Mouse (Mus musculus): ENCODE data around the gene Eif1ax.
A peak's percentile ranks its signal among the peaks of the same experiment; 100 is the strongest.
"Not testable (repeated sequence)": the region's sequence is repeated elsewhere in the genome, so short reads cannot be mapped to it uniquely, and the experiment has no call there.

Gene Eif1ax

DNA sequence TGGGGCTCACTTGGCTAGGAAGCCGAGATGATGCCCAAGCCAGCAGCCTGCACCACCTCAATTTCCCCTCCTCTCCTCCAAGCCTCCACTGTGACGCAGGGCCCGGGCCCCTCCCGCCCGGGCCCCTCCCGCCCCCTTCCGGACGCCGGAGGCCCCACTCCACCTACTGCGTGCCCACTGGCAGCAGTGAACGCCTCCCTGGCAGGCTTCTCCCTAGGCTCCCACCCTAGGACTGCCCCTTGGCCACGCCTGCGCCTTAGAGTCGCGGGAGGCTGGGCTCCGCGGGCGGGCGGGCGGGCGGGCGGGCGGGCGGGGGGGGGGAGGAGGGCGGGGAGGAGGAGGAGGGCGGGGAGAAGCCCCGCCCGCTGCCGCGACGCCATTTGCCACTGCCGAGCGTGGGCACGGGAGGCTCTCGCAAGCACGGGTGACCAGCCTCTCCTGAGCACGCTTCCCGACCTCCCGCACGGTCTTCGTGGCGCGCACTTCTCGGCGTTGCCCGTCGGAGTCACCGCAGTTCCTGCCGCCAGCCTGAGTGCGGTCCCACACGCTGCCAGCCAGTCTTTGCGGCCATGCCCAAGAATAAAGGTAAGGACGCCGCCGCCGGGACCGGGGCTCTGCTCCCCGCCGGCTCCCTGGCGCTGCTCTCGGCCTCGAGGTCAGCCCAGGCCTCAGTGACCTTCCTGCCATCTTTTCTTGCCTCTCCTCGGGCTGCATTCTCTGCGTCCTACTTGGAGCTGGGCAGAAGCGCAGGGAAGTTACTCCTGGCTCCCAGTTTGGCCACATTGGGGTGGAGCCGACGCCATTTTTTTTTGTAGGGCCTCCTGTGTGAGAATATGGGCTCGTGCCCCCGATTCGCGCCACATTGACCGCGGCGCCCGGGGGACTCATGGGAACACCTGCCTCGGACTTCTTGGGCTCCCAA lies at the start of gene Eif1ax:
Gene Eif1ax, plus strand, starts transcription at position 348 of the 922 bp plus-strand sequence.
- DNase-seq (ENCODE audit: low read depth, low spot score) = peak; percentile 88

DNA sequence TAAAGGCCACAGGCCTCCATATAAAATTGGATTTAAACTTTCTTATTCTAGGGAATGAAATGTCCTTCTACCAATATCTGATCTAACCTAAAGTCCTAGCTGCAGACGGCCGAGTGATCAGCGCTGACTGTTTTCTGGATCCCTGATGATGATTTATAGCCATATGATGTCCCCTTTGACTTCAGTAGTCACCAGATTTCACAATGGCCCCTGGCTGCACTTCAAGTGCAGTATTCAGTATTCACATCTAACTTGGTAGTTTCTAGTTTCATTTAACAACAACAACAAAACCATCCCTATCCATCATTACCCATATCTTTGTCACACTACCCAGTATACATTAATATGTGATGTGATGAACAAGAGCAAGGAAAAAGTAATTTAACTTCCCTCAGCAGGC lies 7.5 kb upstream of the Eif1ax start:
- no peak for DNase-seq (ENCODE audit: low read depth, low spot score)

DNA sequence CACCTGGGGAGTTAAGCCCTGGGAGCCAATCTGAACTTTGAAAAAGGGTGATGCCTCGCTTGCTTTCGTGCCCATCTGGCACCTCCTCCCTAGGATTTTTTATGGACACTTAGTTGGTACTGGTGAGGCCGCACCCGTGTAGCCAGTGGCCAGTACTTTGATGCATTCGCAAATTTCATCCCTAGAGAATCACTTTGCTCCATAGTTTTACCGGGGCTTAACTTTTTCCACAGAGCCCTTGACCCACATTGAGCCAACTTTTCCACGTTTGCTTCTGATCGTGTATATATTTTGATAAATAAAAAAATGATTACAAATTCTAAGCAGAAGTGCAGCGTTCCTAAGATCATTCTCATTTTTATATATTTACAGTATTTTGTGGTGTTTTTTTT lies 771 bp downstream of the Eif1ax start:
- DNase-seq (ENCODE audit: low read depth, low spot score) = no peak

DNA sequence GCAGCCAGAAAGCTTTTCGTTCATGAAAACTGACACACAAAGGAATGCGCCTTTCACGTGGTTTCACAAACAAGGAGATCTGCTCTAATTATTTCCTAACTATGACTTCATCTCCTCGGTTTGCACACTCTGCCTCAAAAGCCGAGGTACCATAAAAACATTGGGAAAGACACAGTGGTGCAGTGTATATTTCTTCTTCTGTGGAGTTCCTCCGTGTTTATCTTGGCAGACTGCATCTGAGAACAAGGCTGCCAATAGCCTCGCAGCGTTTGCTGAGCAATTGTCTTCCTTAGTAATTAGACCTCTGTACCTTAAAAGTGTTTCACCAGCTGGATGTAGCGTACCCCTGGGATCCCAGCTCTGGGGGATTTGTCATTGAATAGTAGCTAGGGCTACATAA lies 15.1 kb downstream of the Eif1ax start:
- no peak for DNase-seq (ENCODE audit: low read depth, low spot score)

DNA sequence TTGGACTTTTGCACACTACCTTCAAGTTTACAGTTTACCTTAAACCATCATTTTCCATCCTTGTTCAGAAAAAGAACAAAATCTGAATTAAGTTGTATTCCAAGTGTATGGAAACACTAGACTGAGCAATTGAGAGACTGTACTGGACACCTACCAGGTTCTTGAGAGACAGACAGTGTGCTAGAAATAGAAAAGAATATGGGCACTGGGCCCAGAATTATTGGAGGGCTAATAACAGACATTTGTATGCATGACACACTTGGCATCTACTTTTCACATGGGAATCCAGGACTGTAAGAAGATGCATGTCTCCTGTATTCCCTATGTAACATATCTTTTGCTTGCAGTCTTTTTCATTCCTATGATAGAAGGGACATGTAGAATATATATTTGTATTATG lies 17.0 kb downstream of the Eif1ax start:
- DNase-seq (ENCODE audit: low read depth, low spot score) = no peak

DNA sequence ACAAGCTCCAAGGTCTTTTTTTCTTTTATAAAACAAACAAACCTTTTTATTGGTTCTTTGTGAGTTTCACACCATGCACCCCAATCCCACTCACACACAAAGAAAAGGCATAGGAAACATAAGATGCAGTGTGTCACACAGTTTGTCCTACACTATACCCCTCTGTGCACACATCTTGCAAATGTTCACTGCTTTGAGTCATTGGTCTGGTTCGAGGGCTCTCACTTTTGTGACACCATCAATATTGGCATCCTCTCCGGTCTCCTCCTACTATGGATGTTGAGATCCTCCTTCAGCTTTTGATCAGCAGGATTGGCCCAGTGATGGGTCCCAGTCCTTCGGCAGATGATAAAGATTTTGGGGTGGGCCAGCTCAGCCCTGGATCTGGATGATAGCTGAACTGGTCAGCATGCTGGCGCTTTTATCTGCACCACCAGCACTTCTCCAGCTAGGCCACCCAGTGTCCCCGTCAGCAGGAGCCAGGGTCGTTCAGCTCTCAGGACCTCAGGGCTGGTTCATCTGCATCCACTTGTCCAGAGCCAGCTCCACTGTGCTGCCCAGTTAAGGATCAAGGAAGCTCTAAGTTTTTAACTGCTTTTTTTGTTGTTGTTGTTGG lies 18.5 kb downstream of the Eif1ax start:
- no peak for DNase-seq (ENCODE audit: low read depth, low spot score)

DNA sequence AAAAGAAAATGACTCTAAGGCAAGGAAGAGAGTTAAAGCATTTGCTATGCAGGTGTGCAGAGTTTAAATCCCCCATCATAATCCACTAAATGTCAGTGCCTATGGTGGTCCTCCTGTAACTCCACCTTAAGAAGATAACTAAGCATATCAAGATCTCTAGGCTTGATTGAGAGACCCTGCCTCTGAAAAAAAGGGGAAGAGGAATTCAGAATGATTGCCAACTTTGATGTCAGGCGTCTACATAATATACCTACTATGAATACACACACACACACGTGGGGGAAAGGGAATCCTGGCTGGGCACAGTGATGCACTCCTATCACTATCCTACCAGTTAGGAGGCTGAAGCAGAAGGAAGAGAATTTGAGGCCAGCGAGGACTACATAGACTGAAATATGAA lies 19.3 kb downstream of the Eif1ax start:
- DNase-seq (ENCODE audit: low read depth, low spot score) = no peak

DNA sequence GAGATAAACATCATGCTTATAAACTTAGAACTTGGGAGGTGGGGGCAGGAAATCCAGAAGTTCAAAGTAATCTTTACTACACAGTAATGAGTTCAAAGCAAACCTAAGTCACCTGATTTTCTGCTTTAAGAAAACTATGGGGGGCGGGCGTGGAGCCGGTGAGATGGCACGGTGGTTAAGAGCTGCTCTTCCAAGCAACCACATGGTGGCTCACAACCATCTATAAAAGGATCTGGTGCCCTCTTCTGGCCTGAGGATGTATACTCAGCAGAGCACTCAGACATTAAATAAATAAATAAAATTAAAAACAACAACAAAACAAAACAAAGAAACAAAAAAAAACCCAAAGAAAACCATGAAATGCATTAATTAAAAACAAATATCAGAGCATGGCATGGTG lies 37.3 kb downstream of the Eif1ax start:
- peak; percentile 62 for DNase-seq (ENCODE audit: low read depth, low spot score)

DNA sequence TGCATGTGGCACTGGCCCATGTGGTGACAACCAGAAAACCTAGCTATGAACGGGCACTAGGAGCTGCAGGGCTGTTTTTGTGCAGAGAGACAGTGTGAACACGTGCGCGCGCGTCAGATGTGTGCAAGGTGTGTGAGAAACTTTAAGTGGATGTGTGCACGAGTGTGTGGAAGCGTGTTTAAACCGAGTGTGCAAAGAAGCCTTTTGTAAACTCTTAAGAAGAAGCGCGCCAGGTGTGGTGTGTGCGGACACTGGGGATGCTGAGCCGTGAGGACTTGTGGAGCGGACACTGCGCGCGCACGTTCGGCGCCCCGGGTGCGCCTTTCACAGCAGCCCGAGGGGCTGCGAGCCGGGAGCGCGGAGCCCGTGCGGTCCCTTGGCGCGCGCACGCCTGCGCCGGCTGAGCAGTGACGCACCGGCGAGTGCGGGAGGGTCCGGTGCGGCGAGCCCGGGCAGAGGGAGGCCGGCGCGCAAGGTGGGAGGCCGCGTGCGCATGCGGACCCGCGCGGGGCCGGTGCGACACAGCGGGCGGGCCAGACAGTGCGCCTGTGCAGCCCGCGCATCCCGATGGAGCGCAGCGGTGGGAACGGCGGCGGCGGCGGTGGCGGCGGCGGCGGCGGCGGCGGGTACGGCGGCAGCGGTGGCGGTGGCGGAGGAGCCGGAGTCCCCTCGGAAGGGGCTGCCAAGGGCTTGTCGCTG lies 42.3 kb downstream of the Eif1ax start, which contains the start of gene Map7d2:
Gene Map7d2, plus strand, starts transcription at position 443 of the 699 bp plus-strand sequence.
- DNase-seq (ENCODE audit: low read depth, low spot score) = no peak

DNA sequence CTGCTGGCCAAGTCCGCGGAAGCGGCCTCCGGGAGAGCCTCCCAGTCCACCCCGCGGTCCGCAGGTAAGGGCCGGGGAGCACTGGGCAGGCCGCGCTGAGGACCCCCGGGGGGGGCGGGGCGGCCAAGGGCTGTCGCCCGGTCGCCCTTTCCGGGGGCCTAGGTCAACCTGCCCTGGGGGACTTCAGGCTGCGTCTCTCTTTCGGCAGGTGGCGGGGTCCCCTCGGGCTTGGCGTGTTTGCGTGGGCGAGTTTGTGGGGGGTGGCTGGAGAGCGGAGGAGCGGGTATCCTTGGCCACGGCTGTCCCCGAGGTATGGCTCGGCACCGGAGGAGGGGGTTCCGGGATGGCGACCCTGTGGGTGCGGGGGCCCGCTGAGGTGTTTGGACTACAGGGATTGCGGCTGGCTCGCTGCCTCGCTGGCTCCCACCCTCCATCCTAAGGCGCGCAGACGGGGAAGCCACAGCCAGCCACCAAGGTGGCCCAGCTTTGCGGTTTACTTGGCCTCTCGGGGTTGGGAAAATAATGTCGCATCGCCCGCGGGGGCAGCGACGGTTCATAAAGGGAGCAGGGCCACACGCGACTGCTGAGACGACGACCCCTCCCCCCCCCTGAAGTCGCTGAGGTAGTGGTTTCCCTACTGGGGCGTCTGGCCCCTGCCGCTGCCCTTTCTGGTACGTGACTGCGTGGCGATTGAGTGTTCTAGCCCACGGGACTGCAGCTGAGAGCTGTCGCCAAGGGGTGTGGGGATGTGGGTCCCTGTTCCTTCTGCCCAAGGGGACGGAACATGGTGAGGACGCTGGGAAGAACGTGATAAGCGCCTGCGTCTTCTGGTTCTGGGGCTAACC lies 43.1 kb downstream of the Eif1ax start:
- DNase-seq (ENCODE audit: low read depth, low spot score) = no peak

DNA sequence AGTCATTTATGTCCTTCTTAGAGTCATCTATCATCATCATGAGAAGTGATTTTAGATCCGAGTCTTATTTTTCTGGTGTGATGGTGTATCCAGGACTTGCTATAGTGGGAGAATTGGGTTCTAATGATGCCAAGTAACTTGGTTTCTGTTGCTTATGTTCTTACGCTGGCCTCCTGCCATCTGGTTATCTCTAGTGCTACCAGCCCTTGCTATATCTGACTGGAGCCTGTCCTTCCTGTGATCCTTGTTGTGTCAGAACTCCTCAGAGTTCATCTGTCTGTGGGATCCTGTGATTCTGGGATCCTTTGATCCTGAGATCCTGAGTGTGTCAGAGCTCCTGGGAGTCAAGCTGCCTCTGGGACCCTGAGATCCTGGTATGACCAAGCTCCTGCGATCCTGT lies 58.5 kb downstream of the Eif1ax start:
- DNase-seq (ENCODE audit: low read depth, low spot score) = not testable (repeated sequence)
